13 mouse cellular contexts compared by ENCODE assay signal in the genomic region with DNA sequence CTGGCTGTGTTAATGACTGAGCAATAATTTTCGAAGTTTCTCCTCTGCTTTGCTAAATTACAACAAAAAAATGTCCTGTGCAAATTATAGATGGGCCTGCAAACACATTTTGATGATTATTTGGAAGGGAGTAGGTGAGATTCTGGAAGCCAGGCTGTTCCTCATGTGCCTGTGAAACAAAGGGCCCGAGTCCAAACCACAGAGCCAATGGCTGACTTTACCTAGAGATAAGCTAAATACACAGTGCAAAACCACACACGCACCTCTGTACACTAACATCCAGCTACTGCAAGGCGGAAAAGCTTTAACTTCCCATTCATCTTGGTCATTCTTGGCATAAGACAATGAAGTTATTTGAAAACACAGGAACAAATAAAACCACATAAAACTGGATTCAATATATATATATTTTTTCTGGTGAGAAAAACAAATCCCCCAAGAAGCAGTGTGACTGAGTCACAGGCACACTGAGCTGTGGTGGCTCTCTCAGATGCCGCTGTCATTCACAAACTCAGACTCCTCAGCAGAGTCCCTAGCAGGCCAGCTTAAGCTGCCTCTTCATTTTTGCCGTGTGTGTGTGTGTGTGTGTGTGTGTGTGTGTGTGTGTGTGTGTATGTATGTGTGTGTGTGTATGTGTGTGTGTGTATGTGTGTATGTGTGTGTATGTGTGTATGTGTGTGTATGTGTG.
DNase-seq lines count a peak whose midpoint lies in the region; ATAC-seq and TF ChIP-seq lines count a peak whose summit lies in the region.
"Had no signal": no experiment of that assay in that cellular context is flagged by ENCODE, and none has a peak within 500 bp of the region (broad histone marks: within the 10 kb centered on the region; RNA-seq: fewer than 3 reads in every experiment).

No protein-coding gene starts in this region.

- no peaks in the 10 kb centered on the region; the same call in 1 of the 2 replicates for H3K9me3 ChIP-seq in stomach, embryonic 16.5 days (replicated peaks; ENCODE audit: control insufficient read depth, low read length)
- H3K9me3 ChIP-seq: liver, embryonic 15.5 days; neural tube, embryonic 13.5 days had no signal

- no peak for TF ChIP-seq POLR2A in lung, adult 2 months (IDR thresholded peaks at IDR 0.05; ENCODE audit: borderline replicate concordance, extremely low read depth, low read depth, low read length)

- DNase-seq in lung, adult 18-20 months, result peak; percentile 24 to 44
- no peak for DNase-seq in lung, adult 2 months
- peak; percentile 21 for DNase-seq in large intestine, adult 2 months (ENCODE audit: low read depth, low spot score)
- peak; percentile 7 for DNase-seq in lung, postnatal 10 days
- no peak for DNase-seq in left cerebral cortex, adult 8-10 months (ENCODE audit: low spot score in 2 of 2)
- no peak for DNase-seq in spleen, postnatal 4 days (ENCODE audit: low spot score in 2 of 2)
- DNase-seq in spleen, postnatal 36 days (ENCODE audit: low spot score in 2 of 2), result no peak
- DNase-seq: kidney, adult 8-10 months; thymus, adult 18-20 months had no signal

- no peaks in the 10 kb centered on the region for H3K4me1 ChIP-seq in lung, adult 2 months (ENCODE audit: control insufficient read depth, insufficient read depth, low read length)
- no peaks in the 10 kb centered on the region for H3K4me1 ChIP-seq in stomach, embryonic 16.5 days (ENCODE audit: control insufficient read depth, insufficient read depth, low read length)
- H3K4me1 ChIP-seq: liver, embryonic 15.5 days; neural tube, embryonic 13.5 days had no signal

- WGBS in lung, adult 2 months, result 37% methylated on average over 6 of the region's 6 CpGs
- 28% methylated on average over 6 of the region's 6 CpGs for WGBS in large intestine, adult 2 months
- WGBS in stomach, embryonic 16.5 days, result 45% methylated on average over 6 of the region's 6 CpGs

- no peaks in the 10 kb centered on the region for H3K27me3 ChIP-seq in stomach, embryonic 16.5 days (ENCODE audit: control insufficient read depth, insufficient read depth, low read length)
- H3K27me3 ChIP-seq: liver, embryonic 15.5 days; neural tube, embryonic 13.5 days had no signal

- no peaks in the 10 kb centered on the region for H3K36me3 ChIP-seq in stomach, embryonic 16.5 days (ENCODE audit: control insufficient read depth, insufficient read depth, low read length)
- H3K36me3 ChIP-seq: liver, embryonic 15.5 days; neural tube, embryonic 13.5 days had no signal

- TF ChIP-seq CTCF in lung, adult 2 months (IDR thresholded peaks at IDR 0.05; ENCODE audit: insufficient read depth, low read length), result no peak

- peak; percentile 87; the same call in 1 of the 2 replicates for ATAC-seq in stomach, embryonic 16.5 days (ENCODE audit: insufficient read depth, low FRiP score)
- ATAC-seq: forebrain, embryonic 14.5 days had no signal

- H3K9ac ChIP-seq in stomach, embryonic 16.5 days (ENCODE audit: low read length), result no peak overlapping the region
- H3K9ac ChIP-seq: liver, embryonic 15.5 days; neural tube, embryonic 13.5 days had no signal

- H3K27ac ChIP-seq in stomach, embryonic 16.5 days (ENCODE audit: low read length), result no peak overlapping the region
- H3K27ac ChIP-seq: liver, embryonic 15.5 days; neural tube, embryonic 13.5 days had no signal

- H3K4me2 ChIP-seq in stomach, embryonic 16.5 days (ENCODE audit: low read depth, low read length), result no peak overlapping the region
- H3K4me2 ChIP-seq: liver, embryonic 15.5 days; neural tube, embryonic 13.5 days had no signal

- H3K4me3 ChIP-seq in lung, adult 2 months (replicated peaks; ENCODE audit: extremely low read depth, low read depth, low read length), result no peak overlapping the region
- no peak overlapping the region for H3K4me3 ChIP-seq in stomach, embryonic 16.5 days (replicated peaks; ENCODE audit: low read length)
- H3K4me3 ChIP-seq: liver, embryonic 15.5 days; neural tube, embryonic 13.5 days had no signal

Comparison
In these comparisons a context has a peak if more than half of its experiments do, and no peak if none do; other contexts are left out.
1. DNase-seq: peak in lung, adult 18-20 months (2 of 2), large intestine, adult 2 months (single experiment) and lung, postnatal 10 days (single experiment); none in lung, adult 2 months (single experiment), left cerebral cortex, adult 8-10 months (0 of 2), spleen, postnatal 4 days (0 of 2) and spleen, postnatal 36 days (0 of 2).